Mouse (Mus musculus) midbrain, embryonic 12.5 days (tissue): ENCODE data around the gene Tnnt3. TPM values are rescaled to one million over a fixed set of nuclear protein-coding genes. Genes with fewer than 3 reads are reported as not detected.

Source experiments
- ATAC-seq: fragments of 200-750 bp; cut with Nextera tagmentation; 2 replicates; pipeline ENCODE4 v1.8.0; 2017; ENCODE audit warnings: low read depth, moderate TSS enrichment, moderate library complexity; ENCODE audit not compliant: low FRiP score
- H3K27ac ChIP-seq: fragments of 300-500 bp; sonication (generic); replicated peaks from 2 replicates; pipeline ENCODE4 v1.5.1; 2016; ENCODE audit warnings: mild to moderate bottlenecking
- H3K27me3 ChIP-seq: fragments of 300-500 bp; sonication (generic); 2 replicates; pipeline ENCODE4 v1.6.1; 2016; ENCODE audit warnings: mild to moderate bottlenecking
- H3K36me3 ChIP-seq: fragments of 300-500 bp; sonication (generic); 2 replicates; pipeline ENCODE4 v1.6.1; 2016
- H3K4me1 ChIP-seq: fragments of 300-500 bp; sonication (generic); 2 replicates; pipeline ENCODE4 v1.6.1; 2016
- H3K4me2 ChIP-seq: fragments of 300-500 bp; sonication (generic); replicated peaks from 2 replicates; pipeline ENCODE4 v1.6.1; 2016; ENCODE audit warnings: mild to moderate bottlenecking, moderate library complexity
- H3K4me3 ChIP-seq: fragments of 300-500 bp; sonication (generic); 2 replicates; pipeline ENCODE4 v1.5.1; 2016; ENCODE audit warnings: mild to moderate bottlenecking
- H3K9ac ChIP-seq: fragments of 300-500 bp; sonication (generic); replicated peaks from 2 replicates; pipeline ENCODE4 v1.6.1; 2016; ENCODE audit warnings: mild to moderate bottlenecking, moderate library complexity
- H3K9me3 ChIP-seq: fragments of 300-500 bp; sonication (generic); 2 replicates; pipeline ENCODE4 v1.6.1; 2016; ENCODE audit warnings: mild to moderate bottlenecking
- WGBS: fragments of 180-500 bp; shearing (Covaris S2); methylation state at CpG from one replicate; pipeline ENCODE4 v1.1.7; 2016; 5-methylcytosine and 5-hydroxymethylcytosine counted together
- polyA plus RNA-seq: library from polyadenylated mRNA; unstranded; fragments of >200 nt; fragmentation: Nextera tagmentation; extraction: Ambion mirVana; gene quantifications from 2 replicates; pipeline ENCODE4 v1.2.1, GENCODE M21; 2016

The Tnnt3 gene
- polyA plus RNA-seq, 1 experiment from 2014 or later = 1.1 TPM

DNA sequence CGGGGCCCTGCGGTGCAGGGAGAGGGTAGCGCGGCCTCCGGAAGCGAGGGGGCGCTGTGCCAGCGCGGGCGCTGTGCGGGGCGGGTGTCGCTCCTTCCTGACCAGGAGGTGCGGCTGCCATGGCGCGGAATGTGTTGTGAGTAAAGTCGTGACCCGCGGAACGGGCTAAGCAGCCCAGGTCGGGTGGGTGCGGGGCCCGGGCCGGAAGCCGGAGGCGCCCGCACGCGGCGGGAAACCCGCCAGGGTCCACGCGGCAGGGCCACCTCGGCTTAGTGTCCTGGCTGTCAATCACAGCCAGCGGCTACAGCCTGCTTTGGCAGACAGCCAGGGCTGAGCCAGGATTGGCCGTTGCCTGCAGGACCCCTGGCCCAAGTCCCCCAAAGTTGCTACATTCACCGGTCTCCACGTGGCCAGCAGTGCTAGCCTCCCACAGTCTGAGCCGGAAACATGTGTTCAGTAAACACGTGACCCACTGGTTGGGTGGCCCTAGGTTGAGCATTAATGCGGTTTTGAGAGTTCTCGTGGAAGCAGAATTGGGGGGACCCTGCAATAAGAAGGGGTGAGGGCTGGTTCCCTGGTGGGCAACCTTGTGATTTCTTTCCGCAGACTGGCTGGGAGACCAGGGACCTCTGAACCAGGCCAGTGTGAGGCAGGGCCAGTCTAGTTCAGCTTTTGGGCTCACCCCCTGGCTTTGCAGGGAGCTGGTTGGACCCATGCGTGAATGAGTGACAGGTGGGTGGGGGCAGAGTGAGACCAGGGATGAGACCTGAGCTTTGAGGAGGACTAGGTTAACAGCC, 34.6 kb downstream of the Tnnt3 start:
- under 1% methylated on average over 44 of the region's 44 CpGs for WGBS
- Histone ChIP-seq H3K4me3 (peak overlapping the region; percentile 75), H3K9me3 (no peaks in the 10 kb centered on the region), H3K36me3 (peaks cover 5% of the 10 kb centered on the region), H3K9ac (peak overlapping the region; percentile 68), H3K4me2 (peak overlapping the region; percentile 77), H3K27ac (peak overlapping the region; percentile 86), H3K27me3 (peaks cover 7% of the 10 kb centered on the region; the same call in 1 of the 2 replicates), H3K4me1 (peaks cover 24% of the 10 kb centered on the region)
- peak; percentile 89 for ATAC-seq

DNA sequence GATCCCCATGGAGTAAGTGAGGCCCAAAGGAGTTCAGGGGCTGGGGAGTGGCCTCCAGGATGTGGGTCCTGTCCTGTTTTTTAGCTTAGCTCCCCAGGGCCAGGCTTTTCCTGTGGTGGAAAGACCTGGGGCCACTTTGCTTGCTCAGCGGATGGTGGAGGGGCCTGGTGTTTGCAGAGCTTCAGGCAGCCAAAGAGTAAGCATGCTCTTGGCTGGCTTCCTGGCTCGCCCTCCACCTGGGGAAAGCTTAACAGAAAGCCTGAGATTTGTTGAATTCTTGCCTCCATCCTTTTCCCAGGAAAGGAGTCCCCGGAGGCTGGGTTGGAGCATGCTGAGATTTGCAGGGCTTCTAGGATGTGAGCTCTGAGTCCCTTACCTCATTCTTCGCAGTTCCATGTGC, 36.5 kb downstream of the Tnnt3 start:
- H3K9me3 ChIP-seq = no peaks in the 10 kb centered on the region
- H3K27me3 ChIP-seq = peaks cover 7% of the 10 kb centered on the region; the same call in 1 of the 2 replicates
- H3K9ac ChIP-seq = no peak overlapping the region
- no peak overlapping the region for H3K4me3 ChIP-seq
- H3K4me1 ChIP-seq = peaks cover 33% of the 10 kb centered on the region
- H3K27ac ChIP-seq = no peak overlapping the region
- H3K4me2 ChIP-seq = no peak overlapping the region
- 80% methylated on average over 4 of the region's 4 CpGs for WGBS
- H3K36me3 ChIP-seq = peaks cover 5% of the 10 kb centered on the region
- no peak for ATAC-seq

DNA sequence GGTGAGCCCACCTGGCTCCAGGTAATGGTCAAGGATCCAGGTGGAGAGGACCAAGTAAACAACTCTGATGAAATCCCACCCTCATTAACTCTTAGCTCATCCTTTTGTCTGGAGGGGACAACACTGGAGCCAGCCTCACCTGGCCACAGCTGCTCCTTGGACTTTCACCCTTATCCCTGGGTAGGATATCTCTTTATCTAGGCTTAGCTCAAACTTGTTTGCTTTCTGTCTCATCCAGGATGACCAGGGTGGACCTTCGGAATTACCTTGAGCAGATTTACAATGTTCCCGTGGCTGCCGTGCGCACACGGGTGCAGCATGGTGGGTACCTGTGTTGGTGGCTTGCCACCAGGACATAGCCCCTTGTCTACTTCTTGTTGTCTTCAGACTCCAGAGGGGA, 37.2 kb downstream of the Tnnt3 start:
- Histone ChIP-seq H3K9me3 (no peaks in the 10 kb centered on the region), H3K4me2 (no peak overlapping the region), H3K36me3 (peaks cover 7% of the 10 kb centered on the region), H3K9ac (no peak overlapping the region), H3K27me3 (peaks cover 4% of the 10 kb centered on the region), H3K4me3 (no peak overlapping the region), H3K27ac (no peak overlapping the region), H3K4me1 (peaks cover 35% of the 10 kb centered on the region)
- WGBS = 97% methylated on average over 5 of the region's 5 CpGs
- no peak for ATAC-seq

DNA sequence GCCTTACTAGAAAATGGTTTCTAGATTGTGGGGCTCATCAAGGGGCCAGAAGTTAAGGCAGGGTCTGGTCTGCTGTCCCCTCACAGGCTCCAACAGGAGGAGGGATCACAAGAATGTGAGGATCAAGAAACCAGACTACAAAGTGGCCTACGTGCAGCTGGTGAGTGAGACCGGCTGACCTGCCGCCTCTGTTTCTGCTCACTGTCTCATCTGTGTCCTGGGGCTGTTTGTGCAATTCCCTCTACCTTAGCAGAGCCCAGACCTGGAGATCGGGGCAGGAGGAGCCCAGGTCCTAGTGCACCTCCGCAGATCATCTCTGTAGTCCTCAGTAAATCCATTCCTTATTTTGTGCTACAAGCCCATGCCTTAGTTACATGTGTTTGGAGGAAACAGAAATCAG, 38.5 kb downstream of the Tnnt3 start:
- Histone ChIP-seq H3K9ac (no peak overlapping the region), H3K9me3 (no peaks in the 10 kb centered on the region), H3K4me2 (no peak overlapping the region), H3K27ac (0 out of 2 replicates have a peak overlapping the region, but pooled peaks have one; percentile 3), H3K4me3 (no peak overlapping the region), H3K27me3 (peaks cover under 1% of the 10 kb centered on the region), H3K36me3 (peaks cover 9% of the 10 kb centered on the region), H3K4me1 (peaks cover 37% of the 10 kb centered on the region)
- WGBS = 64% methylated on average over 5 of the region's 5 CpGs
- ATAC-seq = no peak

DNA sequence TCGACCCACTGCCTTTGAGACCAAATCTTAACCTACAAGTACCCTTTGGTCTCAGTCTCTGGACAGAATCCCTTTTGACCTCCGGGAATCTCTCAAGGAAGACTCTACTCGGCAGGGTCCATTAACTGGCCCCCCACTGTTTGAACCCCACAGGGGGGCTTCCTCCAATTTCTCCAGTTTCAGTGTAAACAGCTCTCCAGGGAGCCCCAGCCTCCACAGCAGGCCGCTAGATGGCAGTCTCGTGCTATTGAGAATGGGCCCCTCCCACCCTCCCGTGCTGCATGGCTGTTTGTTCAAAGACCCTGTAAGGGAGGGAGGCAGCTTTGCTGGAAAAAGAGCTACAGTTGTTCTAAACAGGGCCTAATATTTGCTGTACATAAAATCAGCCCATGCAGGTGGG, 39.2 kb downstream of the Tnnt3 start:
- no peaks in the 10 kb centered on the region for H3K9me3 ChIP-seq
- H3K27me3 ChIP-seq = no peaks in the 10 kb centered on the region; the same call in 1 of the 2 replicates
- H3K4me2 ChIP-seq = no peak overlapping the region
- no peak overlapping the region for H3K9ac ChIP-seq
- H3K4me3 ChIP-seq = no peak overlapping the region
- 0 out of 2 replicates have a peak, but pooled peaks have one; percentile 36 for ATAC-seq
- H3K27ac ChIP-seq = peak overlapping the region; percentile 75
- H3K36me3 ChIP-seq = peaks cover 9% of the 10 kb centered on the region
- peaks cover 40% of the 10 kb centered on the region for H3K4me1 ChIP-seq
- 5% methylated on average over 6 of the region's 6 CpGs for WGBS

DNA sequence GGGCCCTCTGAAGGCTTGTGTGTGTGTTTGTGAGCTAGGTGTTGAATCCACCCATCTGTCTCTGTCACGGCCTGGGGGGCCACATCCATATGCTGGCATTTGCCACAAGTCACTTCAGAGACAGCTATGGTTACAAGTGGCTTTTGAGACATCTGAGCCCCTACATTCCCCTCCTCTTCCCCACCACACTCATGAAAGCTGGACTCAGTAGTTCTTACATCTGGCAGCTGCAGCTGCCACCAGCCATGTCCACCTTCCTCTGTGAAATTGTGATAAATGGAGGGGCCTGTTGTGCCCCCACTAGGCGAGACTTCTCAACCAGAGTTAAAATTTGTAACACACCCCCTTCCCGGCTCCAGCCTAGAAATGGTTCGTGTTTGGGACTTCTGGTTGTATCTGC, 39.7 kb downstream of the Tnnt3 start:
- ATAC-seq = no peak
- peak overlapping the region; percentile 75 for H3K27ac ChIP-seq
- peaks cover 42% of the 10 kb centered on the region for H3K4me1 ChIP-seq
- H3K27me3 ChIP-seq = no peaks in the 10 kb centered on the region; the same call in 1 of the 2 replicates
- H3K9me3 ChIP-seq = no peaks in the 10 kb centered on the region
- 21% methylated on average over 4 of the region's 4 CpGs for WGBS
- H3K9ac ChIP-seq = peak overlapping the region; percentile 34
- no peak overlapping the region for H3K4me3 ChIP-seq
- H3K4me2 ChIP-seq = no peak overlapping the region
- peaks cover 9% of the 10 kb centered on the region for H3K36me3 ChIP-seq

DNA sequence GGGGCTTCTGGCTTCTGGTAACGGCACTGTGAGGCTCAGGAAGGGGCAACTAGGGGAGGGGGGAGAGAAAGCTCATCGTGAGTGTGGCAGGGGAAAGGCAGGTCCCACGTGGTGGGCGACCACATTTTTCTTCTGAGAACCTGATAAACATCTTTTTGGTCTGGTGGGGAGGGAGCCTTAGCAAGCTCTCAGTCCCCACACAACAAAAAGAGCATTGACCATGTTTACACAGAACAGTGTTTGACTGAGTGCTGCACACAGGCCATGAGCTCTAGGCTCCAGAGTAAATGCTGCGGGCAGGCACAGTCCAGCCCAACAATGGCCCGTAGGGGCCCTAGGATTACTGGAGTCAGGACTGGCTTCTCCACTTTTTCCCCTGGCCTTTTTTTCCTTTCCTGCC, 40.1 kb downstream of the Tnnt3 start:
- no peak for ATAC-seq
- 0 out of 2 replicates have a peak overlapping the region, but pooled peaks have one; percentile 34 for H3K9ac ChIP-seq

DNA sequence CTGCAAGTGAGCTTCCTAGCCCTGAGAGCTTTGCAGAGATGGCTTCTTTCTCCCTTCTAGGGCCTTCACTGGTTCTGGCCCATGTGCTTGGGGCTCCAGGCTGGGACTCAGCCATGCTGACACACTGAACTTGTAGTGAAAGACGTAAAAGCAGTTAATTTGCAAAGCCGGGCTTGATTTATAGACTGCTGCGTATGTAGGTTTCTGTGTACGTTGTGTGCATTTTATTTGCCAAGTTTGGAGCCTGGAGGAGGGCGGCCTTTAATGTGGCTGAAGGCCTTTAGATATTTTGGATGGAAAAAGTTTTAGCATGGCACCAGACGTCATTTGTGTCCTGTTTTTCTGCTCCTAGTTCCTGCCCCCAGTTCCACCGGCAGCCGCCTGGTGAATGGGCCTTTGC, 41.2 kb downstream of the Tnnt3 start:
- no peak overlapping the region for H3K4me2 ChIP-seq
- ATAC-seq = no peak
- peaks cover 32% of the 10 kb centered on the region for H3K4me1 ChIP-seq
- H3K27ac ChIP-seq = no peak overlapping the region
- peaks cover 9% of the 10 kb centered on the region for H3K36me3 ChIP-seq
- H3K9ac ChIP-seq = no peak overlapping the region
- no peaks in the 10 kb centered on the region; the same call in 1 of the 2 replicates for H3K27me3 ChIP-seq
- 72% methylated on average over 8 of the region's 8 CpGs for WGBS
- H3K4me3 ChIP-seq = no peak overlapping the region
- H3K9me3 ChIP-seq = no peaks in the 10 kb centered on the region

More for the DNA sequence above, 40.1 kb downstream of the Tnnt3 start:
- no peak overlapping the region for H3K4me2 ChIP-seq
- WGBS = 20% methylated on average over 6 of the region's 6 CpGs
- no peaks in the 10 kb centered on the region for H3K9me3 ChIP-seq
- peak overlapping the region; percentile 75 for H3K27ac ChIP-seq
- H3K27me3 ChIP-seq = no peaks in the 10 kb centered on the region; the same call in 1 of the 2 replicates
- H3K4me3 ChIP-seq = no peak overlapping the region
- peaks cover 38% of the 10 kb centered on the region for H3K4me1 ChIP-seq
- H3K36me3 ChIP-seq = peaks cover 9% of the 10 kb centered on the region

DNA sequence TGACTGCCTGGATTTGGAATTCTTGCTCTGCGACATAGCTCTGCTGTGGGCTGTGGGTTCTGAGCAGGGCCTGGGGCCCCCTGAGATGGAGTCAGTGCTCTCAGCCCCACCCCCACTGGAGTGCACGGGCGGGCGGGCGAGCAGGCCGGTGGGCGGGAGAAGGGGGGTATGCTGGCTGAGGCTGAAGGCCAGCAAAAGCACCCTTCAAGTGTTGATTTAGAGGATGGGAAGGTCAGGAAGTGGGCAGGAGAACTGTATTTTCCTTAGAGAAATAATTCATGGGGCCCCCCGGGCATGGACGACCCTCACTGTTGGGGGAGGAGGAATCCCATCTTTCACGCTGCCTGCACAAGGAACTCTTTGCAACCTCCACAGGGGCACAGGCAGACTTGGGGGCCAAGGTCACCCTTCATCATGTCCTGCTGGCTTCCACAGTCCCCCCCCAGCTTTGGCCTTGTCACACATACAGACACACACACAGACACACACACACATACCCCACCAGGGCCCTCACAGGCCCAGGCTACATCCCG, 44.2 kb downstream of the Tnnt3 start:
- Histone ChIP-seq H3K36me3 (peaks cover 9% of the 10 kb centered on the region; the same call in 1 of the 2 replicates), H3K4me3 (no peak overlapping the region), H3K4me1 (peaks cover 29% of the 10 kb centered on the region), H3K27me3 (no peaks in the 10 kb centered on the region; the same call in 1 of the 2 replicates), H3K9me3 (no peaks in the 10 kb centered on the region), H3K27ac (peak overlapping the region; percentile 66), H3K9ac (peak overlapping the region; percentile 44; the same call in 1 of the 2 replicates), H3K4me2 (0 out of 2 replicates have a peak overlapping the region, but pooled peaks have one; percentile 5)
- ATAC-seq = peak; percentile 51; the same call in 1 of the 2 replicates
- 21% methylated on average over 11 of the region's 11 CpGs for WGBS

DNA sequence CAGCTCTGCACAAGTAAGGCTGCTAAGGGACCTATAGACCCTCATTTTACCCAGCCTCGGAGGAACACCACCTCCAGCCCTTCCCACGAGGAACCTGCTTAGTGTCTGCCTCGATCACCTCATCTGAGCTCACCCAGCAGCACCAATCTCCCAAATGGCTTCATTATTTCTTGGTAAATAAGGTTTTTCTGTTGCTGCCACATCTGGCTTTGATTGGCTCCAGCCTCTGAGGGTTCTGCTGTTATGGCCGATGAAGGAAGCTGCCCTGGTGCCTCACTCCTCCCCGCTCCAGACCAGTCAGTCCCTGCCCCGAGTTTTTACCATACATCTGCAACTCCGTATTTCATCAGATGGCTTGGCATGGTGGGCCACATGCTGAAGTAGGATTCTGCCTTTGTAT, 47.3 kb downstream of the Tnnt3 start:
- Histone ChIP-seq H3K27ac (no peak overlapping the region), H3K9ac (no peak overlapping the region), H3K9me3 (no peaks in the 10 kb centered on the region), H3K4me1 (peaks cover 24% of the 10 kb centered on the region), H3K36me3 (peaks cover 5% of the 10 kb centered on the region; the same call in 1 of the 2 replicates), H3K4me2 (no peak overlapping the region), H3K27me3 (no peaks in the 10 kb centered on the region; the same call in 1 of the 2 replicates), H3K4me3 (no peak overlapping the region)
- no peak for ATAC-seq
- WGBS = 81% methylated on average over 7 of the region's 7 CpGs

DNA sequence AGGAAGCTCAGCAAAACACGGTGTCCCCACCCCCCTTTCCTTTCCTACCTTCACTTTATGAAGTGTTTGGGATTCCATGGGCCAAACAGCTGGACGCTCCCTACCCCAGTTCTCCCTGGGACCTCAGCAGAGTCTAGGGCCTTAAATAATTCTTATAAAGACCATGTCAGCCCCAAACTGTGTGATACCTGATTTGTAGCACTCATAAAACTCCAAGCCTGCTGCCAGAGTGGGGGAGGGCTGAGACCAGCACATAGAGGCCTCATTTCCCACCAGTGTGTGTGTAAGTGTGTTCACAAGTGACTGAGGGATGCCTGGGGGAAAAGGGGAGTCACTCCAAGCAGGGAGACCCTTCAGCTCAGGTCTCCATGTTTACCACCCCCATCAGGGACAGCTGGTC, 49.2 kb downstream of the Tnnt3 start:
- no peak overlapping the region for H3K27ac ChIP-seq
- no peak for ATAC-seq
- no peaks in the 10 kb centered on the region for H3K27me3 ChIP-seq
- 70% methylated on average over 2 of the region's 2 CpGs for WGBS
- H3K9ac ChIP-seq = no peak overlapping the region
- H3K4me3 ChIP-seq = no peak overlapping the region
- H3K4me2 ChIP-seq = no peak overlapping the region
- H3K9me3 ChIP-seq = no peaks in the 10 kb centered on the region
- peaks cover 5% of the 10 kb centered on the region; the same call in 1 of the 2 replicates for H3K36me3 ChIP-seq
- H3K4me1 ChIP-seq = peaks cover 17% of the 10 kb centered on the region

DNA sequence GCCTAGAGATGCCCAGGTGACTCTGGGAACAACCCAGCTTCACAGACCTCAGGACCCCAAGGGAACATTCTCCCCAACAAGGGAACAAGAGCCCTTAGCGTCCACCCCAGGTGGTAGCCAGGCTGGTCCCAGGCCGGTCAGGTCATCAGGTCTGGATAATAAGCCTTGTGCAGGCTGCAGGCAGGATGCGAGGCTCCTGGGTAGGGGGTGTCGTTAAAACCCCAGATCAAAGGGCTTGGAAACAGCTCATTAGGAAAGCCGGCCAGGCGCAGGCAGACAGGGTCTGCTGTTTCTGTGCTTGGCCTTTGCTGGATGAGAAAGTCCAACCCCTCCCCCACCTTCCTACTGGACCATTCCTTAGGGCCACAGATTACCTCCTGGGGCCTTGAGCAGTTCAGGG, 50.1 kb downstream of the Tnnt3 start:
- H3K36me3 ChIP-seq = peaks cover 5% of the 10 kb centered on the region; the same call in 1 of the 2 replicates
- no peak overlapping the region for H3K27ac ChIP-seq
- ATAC-seq = no peak
- no peak overlapping the region for H3K9ac ChIP-seq
- 11% methylated on average over 6 of the region's 6 CpGs for whole genome bisulfite sequencing
- no peak overlapping the region for H3K4me3 ChIP-seq
- no peak overlapping the region for H3K4me2 ChIP-seq
- no peaks in the 10 kb centered on the region for H3K27me3 ChIP-seq
- H3K4me1 ChIP-seq = peaks cover 18% of the 10 kb centered on the region; the same call in 1 of the 2 replicates
- H3K9me3 ChIP-seq = no peaks in the 10 kb centered on the region
